Mouse (Mus musculus) B cell, adult 2 months (primary cell): ENCODE data around the gene 4930412O13Rik.
A peak's percentile ranks its signal among the peaks of the same experiment; 100 is the strongest.

Experiments
- DNase-seq, 2 experiments: peaks; one replicate each; pipeline ENCODE4 v3.0.0; 2022

4930412O13Rik gene

GRCm38 (mm10) chr2:9903854-9904560 is 23.0 kb downstream of the 4930412O13Rik start:
- no peak for DNase-seq

- DNase-seq, result no peak
These were observed 24.9 kb downstream of the 4930412O13Rik start for GRCm38 (mm10) chr2:9905995-9906394.

- DNase-seq, result no peak
These were observed 36.5 kb downstream of the 4930412O13Rik start for GRCm38 (mm10) chr2:9917602-9918001.

GRCm38 (mm10) chr2:9918691-9919471 is 37.8 kb downstream of the 4930412O13Rik start:
- no peak for DNase-seq

- DNase-seq, result peak in 1 of 2 experiments; percentile 6
These were observed 45.3 kb downstream of the 4930412O13Rik start for GRCm38 (mm10) chr2:9926194-9926904.

- DNase-seq, result no peak
These were observed 45.8 kb downstream of the 4930412O13Rik start for GRCm38 (mm10) chr2:9926905-9927283.
